Mouse (Mus musculus) lung, embryonic 15.5 days (tissue): ENCODE results near the gene Dnajb5. TPM values are rescaled to one million over a fixed set of nuclear protein-coding genes. Genes with fewer than 3 reads are reported as not detected.

Experiments
- ATAC-seq: fragments of 200-750 bp; cut with Nextera tagmentation; 2 replicates; pipeline ENCODE4 v1.8.0; 2017; ENCODE audit warnings: moderate number of reproducible peaks, borderline replicate concordance; ENCODE audit not compliant: low FRiP score, low TSS enrichment; ENCODE audit errors: extremely low read depth
- H3K27ac ChIP-seq: fragments of 300-500 bp; sonication (generic); 2 replicates; pipeline ENCODE4 v1.5.1; 2015; ENCODE audit warnings: moderate library complexity, mild to moderate bottlenecking, inconsistent platforms
- H3K27me3 ChIP-seq: fragments of 300-500 bp; sonication (generic); 2 replicates; pipeline ENCODE4 v1.6.1; 2015; ENCODE audit warnings: inconsistent platforms
- H3K36me3 ChIP-seq: fragments of 300-500 bp; sonication (generic); 2 replicates; pipeline ENCODE4 v1.6.1; 2015; ENCODE audit warnings: inconsistent platforms
- H3K4me1 ChIP-seq: fragments of 300-500 bp; sonication (generic); 2 replicates; pipeline ENCODE4 v1.6.1; 2015; ENCODE audit warnings: inconsistent platforms
- H3K4me2 ChIP-seq: fragments of 300-500 bp; sonication (generic); 2 replicates; pipeline ENCODE4 v1.6.1; 2015; ENCODE audit warnings: inconsistent platforms, mild to moderate bottlenecking, moderate library complexity
- H3K4me3 ChIP-seq: fragments of 300-500 bp; sonication (generic); 2 replicates; pipeline ENCODE4 v1.5.1; 2015; ENCODE audit warnings: mild to moderate bottlenecking, inconsistent platforms
- H3K9ac ChIP-seq: fragments of 300-500 bp; sonication (generic); 2 replicates; pipeline ENCODE4 v1.6.1; 2015; ENCODE audit warnings: inconsistent platforms
- H3K9me3 ChIP-seq: fragments of 300-500 bp; sonication (generic); 2 replicates; pipeline ENCODE4 v1.6.1; 2016; ENCODE audit warnings: inconsistent platforms
- WGBS: fragments of 180-500 bp; shearing (Covaris S2); methylation state at CpG from one replicate; pipeline ENCODE4 v1.1.7; 2015; 5-methylcytosine and 5-hydroxymethylcytosine counted together
- polyA plus RNA-seq: library from polyadenylated mRNA; unstranded; fragments of >200 nt; fragmentation: Nextera tagmentation; extraction: Ambion mirVana; gene quantifications from 2 replicates; pipeline ENCODE4 v1.2.1, GENCODE M21; 2015

The Dnajb5 gene
- polyA plus RNA-seq, 1 experiment from 2014 or later = 8.9 TPM

DNA sequence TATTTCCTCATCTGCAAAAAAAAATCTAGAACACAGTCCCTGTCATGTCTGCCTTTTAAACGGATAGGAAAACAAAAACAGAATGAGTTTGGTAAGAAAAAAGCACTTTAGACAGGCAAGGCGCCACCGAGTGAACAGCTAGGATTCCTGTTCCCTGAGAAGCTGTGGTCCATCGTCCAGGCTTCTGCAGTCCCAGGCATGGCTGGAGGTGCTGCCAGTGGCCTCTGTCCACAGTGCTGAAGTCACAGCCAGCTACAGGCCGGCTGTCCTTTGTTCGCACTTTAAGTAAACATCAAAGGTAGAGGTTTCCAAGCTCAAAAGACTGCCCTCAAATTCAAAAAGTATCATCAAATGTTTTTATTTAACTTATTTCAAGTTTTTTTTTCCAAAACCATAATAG lies 4.6 kb upstream of the Dnajb5 start:
- Histone ChIP-seq H3K4me3 (no peak overlapping the region), H3K4me1 (peaks cover 5% of the 10 kb centered on the region; the same call in 1 of the 2 replicates), H3K9me3 (no peaks in the 10 kb centered on the region), H3K36me3 (no peaks in the 10 kb centered on the region), H3K27ac (no peak overlapping the region), H3K27me3 (peaks cover 23% of the 10 kb centered on the region), H3K9ac (no peak overlapping the region), H3K4me2 (no peak overlapping the region)
- ATAC-seq = no peak
- 0% methylated on average over 6 of the region's 6 CpGs for WGBS

DNA sequence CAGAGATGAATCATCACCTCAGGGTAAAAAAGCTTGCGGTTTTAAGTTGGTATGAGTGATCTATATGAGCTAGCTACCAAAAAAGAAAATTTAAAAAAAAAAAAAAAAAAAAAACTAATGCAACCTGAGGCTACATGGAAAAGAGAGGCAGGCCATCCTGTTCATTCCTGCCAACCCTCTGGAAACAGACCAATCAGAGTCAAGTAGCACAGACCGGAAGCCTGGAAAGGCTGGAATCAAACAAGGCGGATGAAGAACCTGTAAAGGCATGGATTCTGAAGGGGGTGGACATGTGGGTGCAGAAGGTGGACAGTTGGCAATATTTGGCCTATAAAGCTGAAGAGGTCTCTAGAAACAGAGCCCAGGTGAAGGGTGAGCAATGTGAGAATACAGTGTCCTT lies 4.2 kb upstream of the Dnajb5 start:
- Histone ChIP-seq H3K4me2 (no peak overlapping the region), H3K27ac (no peak overlapping the region), H3K9ac (no peak overlapping the region), H3K4me3 (no peak overlapping the region), H3K9me3 (no peaks in the 10 kb centered on the region), H3K4me1 (peaks cover 8% of the 10 kb centered on the region), H3K27me3 (peaks cover 23% of the 10 kb centered on the region), H3K36me3 (no peaks in the 10 kb centered on the region)
- ATAC-seq = no peak
- WGBS = 86% methylated on average over 3 of the region's 3 CpGs

DNA sequence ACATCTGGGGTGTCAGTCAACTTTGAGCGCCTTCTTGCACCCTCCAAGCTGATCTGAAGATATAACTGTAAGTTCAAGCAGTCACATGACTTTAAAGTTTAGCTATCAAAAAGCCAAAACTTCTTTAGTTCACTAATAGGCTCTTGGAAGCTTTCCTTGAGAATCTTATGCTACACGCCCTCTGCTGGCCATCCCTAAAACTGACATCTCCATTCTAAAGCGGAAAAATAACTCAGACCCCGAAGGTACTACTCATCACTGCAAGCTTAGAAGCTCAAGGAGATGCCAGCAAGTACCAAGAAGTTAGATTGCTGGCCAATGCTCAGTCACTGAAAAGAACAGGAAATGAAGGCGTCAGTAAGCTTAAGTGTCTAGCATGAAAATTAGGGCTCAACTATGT lies 3.7 kb upstream of the Dnajb5 start:
- H3K4me2 ChIP-seq = no peak overlapping the region
- H3K27me3 ChIP-seq = peaks cover 23% of the 10 kb centered on the region
- no peak overlapping the region for H3K4me3 ChIP-seq
- WGBS = 6% methylated on average over 5 of the region's 5 CpGs
- H3K36me3 ChIP-seq = no peaks in the 10 kb centered on the region
- ATAC-seq = no peak
- no peak overlapping the region for H3K27ac ChIP-seq
- H3K4me1 ChIP-seq = peaks cover 13% of the 10 kb centered on the region
- no peak overlapping the region for H3K9ac ChIP-seq
- no peaks in the 10 kb centered on the region for H3K9me3 ChIP-seq

DNA sequence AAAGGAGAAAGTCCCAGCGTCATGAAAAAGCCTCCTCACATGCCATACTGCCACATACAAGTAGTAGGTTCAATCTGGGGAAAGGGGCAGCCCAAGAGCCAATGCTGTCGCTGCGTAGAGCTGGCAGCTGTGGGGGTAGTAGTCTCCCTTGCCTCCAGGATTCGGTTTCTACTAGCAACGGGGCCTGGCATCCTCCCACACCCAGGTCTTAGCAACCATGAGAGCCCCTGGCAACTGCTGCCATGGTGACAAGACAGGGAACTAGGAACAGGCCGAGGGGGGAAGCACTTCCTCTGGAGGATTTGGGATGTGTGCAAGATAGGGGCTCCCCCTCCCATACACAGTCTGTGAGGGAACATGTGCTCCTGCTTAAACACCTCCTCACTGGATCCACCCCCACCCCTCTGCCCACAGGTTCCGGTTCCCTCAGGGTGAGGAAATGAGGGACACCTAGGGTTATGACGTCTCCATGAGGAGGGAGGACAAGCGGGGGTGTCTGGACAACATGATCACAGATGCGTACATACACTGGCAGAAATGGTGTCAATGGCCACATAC lies 2.8 kb upstream of the Dnajb5 start:
- H3K9ac ChIP-seq = no peak overlapping the region
- peaks cover 23% of the 10 kb centered on the region for H3K27me3 ChIP-seq
- H3K4me2 ChIP-seq = no peak overlapping the region
- no peak overlapping the region for H3K27ac ChIP-seq
- WGBS = 57% methylated on average over 10 of the region's 10 CpGs
- ATAC-seq = no peak
- no peak overlapping the region for H3K4me3 ChIP-seq
- H3K4me1 ChIP-seq = peaks cover 21% of the 10 kb centered on the region
- no peaks in the 10 kb centered on the region for H3K9me3 ChIP-seq
- no peaks in the 10 kb centered on the region for H3K36me3 ChIP-seq

DNA sequence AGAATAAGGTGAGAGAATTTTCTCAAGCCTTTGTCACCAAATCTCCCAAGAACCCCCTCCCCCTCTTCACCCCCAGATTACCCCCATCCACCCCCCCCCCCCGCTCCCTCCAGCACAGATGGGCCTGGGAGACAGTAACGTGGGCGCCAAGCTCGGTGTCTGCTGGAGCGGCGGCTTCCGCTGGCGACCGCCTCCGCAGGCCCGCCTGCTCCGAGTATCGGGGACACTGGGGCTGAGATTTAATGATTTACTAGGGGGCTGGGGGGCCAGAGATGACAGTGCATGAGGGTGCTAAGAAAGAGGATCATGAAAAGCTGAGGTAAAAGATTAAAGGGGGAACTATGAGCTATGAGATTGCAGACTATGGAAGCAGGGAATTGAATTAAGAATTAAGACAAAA lies 1.1 kb upstream of the Dnajb5 start:
- 26% methylated on average over 13 of the region's 13 CpGs for WGBS
- peaks cover 23% of the 10 kb centered on the region for H3K4me1 ChIP-seq

DNA sequence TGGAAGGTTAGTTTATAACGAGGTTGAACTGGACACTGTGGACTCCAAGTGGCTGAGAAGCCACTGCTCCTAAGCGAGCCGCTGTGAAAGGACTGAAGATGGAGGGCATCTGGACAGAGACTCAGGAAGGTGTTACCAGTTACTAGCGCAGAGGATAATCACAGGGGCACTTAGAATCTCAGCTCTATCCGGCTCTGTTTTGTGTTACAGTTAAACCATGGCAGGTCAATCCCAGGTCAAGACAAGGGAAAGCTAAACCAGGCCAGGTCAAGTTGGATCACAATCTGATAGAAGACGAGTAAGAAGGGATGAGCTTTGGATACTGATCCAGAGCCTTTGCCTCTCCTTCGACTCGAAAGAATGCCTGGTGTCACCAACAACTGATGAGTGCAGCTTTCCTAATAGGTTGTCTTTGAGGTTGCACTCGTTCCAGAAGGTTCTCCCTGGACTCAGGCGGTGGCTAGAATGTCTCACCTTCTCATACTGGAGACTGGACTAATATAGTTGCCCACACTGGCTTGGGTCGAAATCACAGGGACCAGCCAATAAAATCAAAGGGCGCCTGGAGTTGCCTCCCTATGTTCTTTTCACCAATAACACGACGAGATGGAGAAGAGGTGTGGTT lies 451 bp upstream of the Dnajb5 start:
- Histone ChIP-seq H3K9me3 (no peaks in the 10 kb centered on the region), H3K4me2 (peak overlapping the region; percentile 83), H3K27me3 (peaks cover 22% of the 10 kb centered on the region), H3K36me3 (no peaks in the 10 kb centered on the region), H3K27ac (no peak overlapping the region), H3K4me3 (peak overlapping the region; percentile 85), H3K9ac (no peak overlapping the region), H3K4me1 (peaks cover 23% of the 10 kb centered on the region)
- no peak for ATAC-seq
- WGBS = 7% methylated on average over 14 of the region's 14 CpGs

More for the DNA sequence above, 1.1 kb upstream of the Dnajb5 start:
- no peaks in the 10 kb centered on the region for H3K9me3 ChIP-seq
- H3K27me3 ChIP-seq = peaks cover 23% of the 10 kb centered on the region
- H3K27ac ChIP-seq = no peak overlapping the region
- ATAC-seq = no peak
- H3K36me3 ChIP-seq = no peaks in the 10 kb centered on the region
- no peak overlapping the region for H3K4me3 ChIP-seq
- no peak overlapping the region for H3K4me2 ChIP-seq
- no peak overlapping the region for H3K9ac ChIP-seq

DNA sequence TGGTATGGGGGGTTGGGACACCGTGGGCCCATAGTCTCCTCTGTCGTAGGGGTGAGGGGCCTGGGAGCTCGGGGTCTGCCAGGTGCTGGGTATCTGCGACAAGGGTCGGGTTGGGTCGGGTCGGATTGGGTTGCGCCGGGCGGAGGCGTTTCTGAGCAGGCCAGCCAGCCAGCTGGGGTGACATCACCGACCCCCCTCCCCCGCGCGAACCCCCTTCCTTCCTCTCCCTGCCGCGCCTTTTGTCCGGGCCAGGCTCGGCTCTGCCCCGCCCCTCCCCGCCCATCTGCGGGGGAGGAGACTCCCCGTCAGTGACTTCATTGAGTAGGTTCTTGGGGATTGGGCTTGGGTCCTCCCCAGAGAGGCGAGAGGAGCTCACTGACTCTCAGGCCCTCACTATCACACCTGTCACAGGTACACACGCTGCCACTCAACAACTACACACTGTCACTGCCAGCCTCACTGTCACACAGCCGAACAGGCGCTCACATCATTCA lies 498 bp downstream of the Dnajb5 start:
- H3K9ac ChIP-seq = peak overlapping the region; percentile 87
- peaks cover 23% of the 10 kb centered on the region for H3K4me1 ChIP-seq
- H3K27me3 ChIP-seq = peaks cover 19% of the 10 kb centered on the region
- peak overlapping the region; percentile 83 for H3K4me2 ChIP-seq
- 1% methylated on average over 24 of the region's 27 CpGs for WGBS
- peak overlapping the region; percentile 85 for H3K4me3 ChIP-seq
- no peaks in the 10 kb centered on the region for H3K36me3 ChIP-seq
- peak; percentile 83 for ATAC-seq
- H3K9me3 ChIP-seq = no peaks in the 10 kb centered on the region
- peak overlapping the region; percentile 91 for H3K27ac ChIP-seq

DNA sequence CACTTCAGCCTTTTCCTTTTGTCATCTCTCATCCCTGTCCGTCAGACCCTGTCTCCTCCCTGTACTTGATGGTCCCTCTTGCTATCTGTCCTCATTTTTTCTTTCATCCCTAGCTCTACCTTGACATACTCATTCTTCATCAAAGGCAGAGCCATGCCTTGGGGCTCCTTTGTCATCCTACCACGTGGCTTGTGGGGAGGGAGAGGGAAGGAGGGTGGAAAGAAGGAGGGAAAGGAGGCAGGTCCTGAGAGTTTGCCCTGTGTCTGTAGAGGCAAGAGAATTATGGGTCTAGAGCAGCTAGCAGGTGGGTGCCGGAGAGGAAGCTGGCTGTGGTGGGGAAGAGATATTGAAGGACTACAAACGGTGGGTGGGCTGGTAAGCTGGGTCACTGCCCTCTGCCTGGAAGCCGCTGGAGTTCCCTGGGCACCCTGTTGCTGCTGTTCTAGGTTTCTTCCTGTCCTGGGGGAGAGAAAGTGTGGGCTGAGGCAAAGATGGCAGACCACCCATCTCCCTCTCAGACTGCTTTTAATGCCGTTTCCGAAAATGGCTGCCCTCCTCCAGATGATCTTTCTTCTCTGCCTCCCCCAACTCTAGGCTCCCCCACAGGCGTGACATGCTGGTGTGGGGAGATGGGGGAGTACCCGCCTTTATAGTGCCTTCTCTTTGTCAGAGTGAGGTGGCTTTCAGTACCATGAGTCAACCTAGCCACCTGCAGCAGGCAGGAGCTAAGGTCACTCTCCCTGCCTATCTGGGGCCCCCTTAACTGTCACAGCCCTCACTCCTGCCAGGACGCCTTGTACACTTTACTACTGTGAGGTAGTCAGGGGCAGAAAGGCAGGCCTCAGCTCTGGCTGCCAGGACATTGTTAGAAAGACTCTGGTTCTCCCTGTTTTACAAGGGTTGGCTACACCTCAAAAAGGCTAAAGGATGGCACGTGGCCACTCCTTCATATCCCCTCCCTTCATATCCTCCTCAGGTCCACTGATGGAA lies 1.9 kb downstream of the Dnajb5 start:
- no peak overlapping the region for H3K4me3 ChIP-seq
- H3K9ac ChIP-seq = no peak overlapping the region
- H3K27me3 ChIP-seq = peaks cover 18% of the 10 kb centered on the region
- H3K4me1 ChIP-seq = peaks cover 23% of the 10 kb centered on the region
- no peaks in the 10 kb centered on the region for H3K9me3 ChIP-seq
- 0 out of 2 replicates have a peak overlapping the region, but pooled peaks have one; percentile 5 for H3K4me2 ChIP-seq
- H3K27ac ChIP-seq = no peak overlapping the region
- no peak for ATAC-seq
- WGBS = 57% methylated on average over 11 of the region's 11 CpGs
- peaks cover 2% of the 10 kb centered on the region; the same call in 1 of the 2 replicates for H3K36me3 ChIP-seq

DNA sequence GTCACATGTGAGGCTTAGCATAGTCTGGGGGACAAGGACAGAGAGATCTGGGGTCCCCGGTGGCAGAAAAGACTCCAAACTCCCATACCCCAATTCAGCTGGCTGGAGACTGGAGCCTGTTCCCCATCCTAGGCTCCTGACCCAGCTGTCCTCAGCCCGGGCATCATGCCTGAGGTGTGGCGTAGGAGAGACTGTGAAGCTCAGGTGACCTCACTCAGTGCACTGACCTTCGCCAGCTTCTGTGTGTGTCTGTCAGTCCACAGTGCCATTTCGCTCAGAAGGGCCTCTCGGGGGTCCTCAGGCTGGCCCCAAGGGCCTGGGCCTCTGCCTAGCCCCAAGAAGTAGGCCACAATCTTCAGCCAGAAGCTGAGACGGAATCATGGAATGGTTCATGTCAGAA lies 2.9 kb downstream of the Dnajb5 start:
- Histone ChIP-seq H3K27ac (no peak overlapping the region), H3K9me3 (no peaks in the 10 kb centered on the region), H3K4me2 (no peak overlapping the region), H3K36me3 (peaks cover 11% of the 10 kb centered on the region), H3K4me1 (peaks cover 23% of the 10 kb centered on the region), H3K9ac (no peak overlapping the region), H3K4me3 (no peak overlapping the region), H3K27me3 (peaks cover 9% of the 10 kb centered on the region)
- ATAC-seq = no peak
- 80% methylated on average over 7 of the region's 7 CpGs for WGBS

DNA sequence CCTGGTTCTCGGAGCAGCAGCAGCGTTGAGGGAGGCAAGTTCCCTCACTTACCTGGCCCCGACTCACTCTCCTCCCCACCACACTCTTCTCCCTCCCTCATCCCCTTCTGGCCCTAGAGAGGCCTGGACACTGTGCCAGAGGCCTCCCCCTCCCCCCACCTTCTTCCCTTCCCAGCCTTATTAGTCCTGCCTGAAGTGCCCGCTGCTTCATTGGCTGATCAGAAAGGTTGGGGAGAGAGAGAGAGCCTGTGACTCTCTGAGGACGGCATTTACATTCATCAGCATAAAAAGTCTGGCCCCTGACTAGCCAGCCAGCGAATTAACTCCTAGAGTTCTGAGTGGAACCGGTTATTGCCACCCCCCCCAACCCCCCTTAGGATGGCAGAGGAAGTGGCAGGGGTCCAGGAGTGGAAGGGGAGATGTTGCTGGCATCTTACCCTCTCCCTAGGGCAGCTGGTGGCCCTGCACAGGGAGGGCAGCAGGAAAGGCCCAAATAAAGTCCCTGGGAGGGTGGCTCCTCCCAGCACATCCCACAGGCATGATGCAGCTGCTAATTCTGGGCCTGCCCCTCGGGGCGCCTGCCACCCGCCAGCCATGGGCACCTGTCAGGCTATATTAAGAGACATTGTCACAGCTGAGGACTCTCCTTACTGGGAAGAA lies 4.0 kb downstream of the Dnajb5 start:
- H3K27me3 ChIP-seq = no peaks in the 10 kb centered on the region
- no peak for ATAC-seq
- H3K9me3 ChIP-seq = no peaks in the 10 kb centered on the region
- H3K36me3 ChIP-seq = peaks cover 14% of the 10 kb centered on the region
- no peak overlapping the region for H3K4me3 ChIP-seq
- H3K4me1 ChIP-seq = peaks cover 23% of the 10 kb centered on the region
- H3K4me2 ChIP-seq = no peak overlapping the region
- 36% methylated on average over 10 of the region's 10 CpGs for WGBS
- H3K27ac ChIP-seq = no peak overlapping the region
- no peak overlapping the region for H3K9ac ChIP-seq

DNA sequence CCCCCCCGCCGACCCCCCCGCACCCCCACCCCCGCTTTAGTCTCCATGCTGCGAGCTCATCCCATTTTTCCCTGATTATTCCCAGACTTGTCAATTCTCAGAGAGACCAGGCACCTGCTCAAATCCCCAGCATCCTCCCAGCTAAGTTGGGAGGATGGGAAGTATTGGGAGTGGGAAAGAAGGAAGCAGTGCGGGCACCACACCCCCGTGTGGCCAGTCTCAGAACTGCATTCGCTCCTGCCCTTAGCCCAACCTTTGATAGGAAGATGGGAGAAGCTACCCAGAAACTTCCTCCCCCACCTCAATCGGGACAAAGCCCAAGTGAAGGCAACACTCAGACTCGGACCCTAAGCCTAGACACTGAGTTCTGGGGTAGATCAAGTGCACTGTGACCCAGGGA lies 4.7 kb downstream of the Dnajb5 start:
- H3K9me3 ChIP-seq = no peaks in the 10 kb centered on the region
- H3K36me3 ChIP-seq = peaks cover 14% of the 10 kb centered on the region
- H3K27me3 ChIP-seq = no peaks in the 10 kb centered on the region
- 9% methylated on average over 10 of the region's 10 CpGs for WGBS
- no peak overlapping the region for H3K4me3 ChIP-seq
- H3K27ac ChIP-seq = no peak overlapping the region
- ATAC-seq = no peak
- no peak overlapping the region for H3K4me2 ChIP-seq
- H3K9ac ChIP-seq = no peak overlapping the region
- H3K4me1 ChIP-seq = peaks cover 19% of the 10 kb centered on the region
